Mouse (Mus musculus): ENCODE measurements around the gene Mpp6. TPM values are rescaled to one million over a fixed set of nuclear protein-coding genes. Genes with fewer than 3 reads are reported as not detected.

Gene Mpp6
- total and polyA plus RNA-seq, 3 experiments, result 86.9 to 107 (median 104) TPM

DNA sequence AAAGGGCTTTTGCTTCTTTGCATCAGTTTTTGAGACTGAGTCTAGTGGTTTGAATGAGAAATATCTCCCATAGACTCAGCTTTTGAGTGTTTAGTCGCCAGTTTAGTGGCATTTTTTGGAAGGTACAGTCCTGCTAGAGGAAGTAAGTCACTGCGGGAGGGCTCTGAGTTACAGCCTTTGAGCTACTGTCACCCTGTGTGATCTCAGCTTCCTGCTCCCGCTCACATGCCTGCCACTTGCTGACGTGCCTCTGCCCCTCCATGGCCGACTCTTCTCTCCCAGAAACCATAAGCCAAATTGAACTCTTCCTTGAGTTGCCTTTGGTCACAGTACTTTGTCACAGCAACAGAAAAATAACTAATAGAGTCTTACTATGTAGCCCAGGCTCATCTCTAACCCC lies 112.9 kb downstream of the Mpp6 start:
- no peak overlapping the region for H3K4me3 ChIP-seq (replicated peaks in 1 of 3; ENCODE audit: low read depth in 2 of 3, low read length in 2 of 3, poor library complexity in 1 of 3)
- H3K4me2 ChIP-seq (ENCODE audit: insufficient read depth, low read depth, poor library complexity, severe bottlenecking), result no peak overlapping the region
- no peaks in the 10 kb centered on the region for H3K27me3 ChIP-seq (replicated peaks)
- no peak overlapping the region for H3K27ac ChIP-seq (ENCODE audit: insufficient read depth, low read depth)
- H3K36me3 ChIP-seq (replicated peaks in 1 of 2; ENCODE audit: control insufficient read depth in 1 of 2, insufficient read depth in 1 of 2, low read length in 1 of 2), result no peaks in the 10 kb centered on the region
- H3K9me3 ChIP-seq (replicated peaks; ENCODE audit: low read length), result no peaks in the 10 kb centered on the region
- TF ChIP-seq CHD1 (IDR thresholded peaks at IDR 0.05; ENCODE audit: low read depth, low read length), result no peak
- TF ChIP-seq ZC3H11A (IDR thresholded peaks at IDR 0.05; ENCODE audit: low read depth, low read length), result no peak
- no peak for TF ChIP-seq JUND (conservative IDR thresholded peaks at IDR 0.05; ENCODE audit: low read depth, low read length)
- TF ChIP-seq GABPA (IDR thresholded peaks at IDR 0.05; ENCODE audit: insufficient replicate concordance, low read depth, low read length), result no peak
- TF ChIP-seq TCF12 (IDR thresholded peaks at IDR 0.05; ENCODE audit: low read depth, low read length), result no peak
- TF ChIP-seq MAX (IDR thresholded peaks at IDR 0.05; ENCODE audit: low read length), result no peak
- TF ChIP-seq SIN3A (IDR thresholded peaks at IDR 0.05; ENCODE audit: low read length), result no peak
- TF ChIP-seq ETS1 (conservative IDR thresholded peaks at IDR 0.05; ENCODE audit: low read depth, low read length), result no peak
- no peak for TF ChIP-seq NRF1 (IDR thresholded peaks at IDR 0.05; ENCODE audit: low read depth, low read length)
- TF ChIP-seq IRF4 (IDR thresholded peaks at IDR 0.05; ENCODE audit: low read depth, low read length), result no peak
- TF ChIP-seq ELF1 (IDR thresholded peaks at IDR 0.05; ENCODE audit: low read depth, low read length), result no peak
- no peak for TF ChIP-seq BHLHE40 (IDR thresholded peaks at IDR 0.05; ENCODE audit: low read depth, low read length)
- no peak for TF ChIP-seq JUN (IDR thresholded peaks at IDR 0.05; ENCODE audit: insufficient read depth, low read depth, low read length)
- no peak for TF ChIP-seq MEF2A (IDR thresholded peaks at IDR 0.05; ENCODE audit: borderline replicate concordance, low read depth, low read length)
- no peak for TF ChIP-seq TBP (conservative IDR thresholded peaks at IDR 0.05; ENCODE audit: low read depth, low read length)
- TF ChIP-seq RCOR1 (conservative IDR thresholded peaks at IDR 0.05; ENCODE audit: low read depth, low read length), result no peak
- no peak for TF ChIP-seq ZMIZ1 (IDR thresholded peaks at IDR 0.05; ENCODE audit: low read depth, low read length)
- in situ Hi-C loops (cut with MboI; ENCODE audit: low pct_ligation_motif_present, low pct_unique_long_range_greater_than_20kb, low sequenced_read_pairs), result no loop called here
- no peak for DNase-seq (ENCODE audit: extremely low read depth)
- H3K4me1 ChIP-seq (ENCODE audit: control insufficient read depth in 1 of 2, insufficient read depth in 2 of 2), result no peaks in the 10 kb centered on the region
- H3K79me2 ChIP-seq (replicated peaks; ENCODE audit: control insufficient read depth, extremely low read depth, insufficient read depth, poor library complexity, severe bottlenecking), result no peaks in the 10 kb centered on the region
- dilution Hi-C loops (cut with MboI; ENCODE audit: extremely low pct_ligation_motif_present, extremely low pct_unique_long_range_greater_than_20kb, low sequenced_read_pairs), result no loop called here
- no peak overlapping the region for H3K9ac ChIP-seq (ENCODE audit: insufficient read depth, low read depth)

DNA sequence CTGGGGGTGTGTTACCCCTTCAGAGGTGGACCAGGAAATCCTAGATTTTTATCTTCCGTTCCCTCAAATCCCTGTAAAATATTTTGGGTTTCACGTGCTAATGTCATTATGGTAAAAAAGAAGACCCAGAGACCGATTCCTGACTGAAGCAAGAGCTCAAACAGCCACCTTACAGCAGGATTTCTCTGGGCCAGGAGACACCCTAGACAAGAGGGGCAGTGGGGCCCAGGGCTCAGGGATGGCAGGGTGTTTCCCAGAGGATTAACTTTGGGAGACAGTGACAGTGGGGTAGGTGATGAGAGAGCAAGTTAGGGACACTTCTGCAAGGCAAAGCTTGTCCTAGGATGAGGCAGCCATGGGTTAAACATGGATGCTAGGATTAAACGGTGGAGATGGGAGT lies 113.6 kb downstream of the Mpp6 start:
- Histone ChIP-seq H3K9me3 (replicated peaks; ENCODE audit: low read length) (no peaks in the 10 kb centered on the region), H3K27ac (ENCODE audit: insufficient read depth, low read depth) (no peak overlapping the region), H3K4me1 (ENCODE audit: control insufficient read depth in 1 of 2, insufficient read depth in 2 of 2) (no peaks in the 10 kb centered on the region), H3K9ac (ENCODE audit: insufficient read depth, low read depth) (no peak overlapping the region), H3K27me3 (replicated peaks) (no peaks in the 10 kb centered on the region), H3K4me2 (ENCODE audit: insufficient read depth, low read depth, poor library complexity, severe bottlenecking) (no peak overlapping the region), H3K36me3 (replicated peaks in 1 of 2; ENCODE audit: control insufficient read depth in 1 of 2, insufficient read depth in 1 of 2, low read length in 1 of 2) (no peaks in the 10 kb centered on the region), H3K4me3 (replicated peaks in 1 of 3; ENCODE audit: low read depth in 2 of 3, low read length in 2 of 3, poor library complexity in 1 of 3) (no peak overlapping the region), H3K79me2 (replicated peaks; ENCODE audit: control insufficient read depth, extremely low read depth, insufficient read depth, poor library complexity, severe bottlenecking) (no peaks in the 10 kb centered on the region)
- in situ Hi-C loops (cut with MboI; ENCODE audit: low pct_ligation_motif_present, low pct_unique_long_range_greater_than_20kb, low sequenced_read_pairs), result no loop called here
- TF ChIP-seq MEF2A (IDR thresholded peaks at IDR 0.05; ENCODE audit: borderline replicate concordance, low read depth, low read length), result no peak
- no peak for TF ChIP-seq JUND (conservative IDR thresholded peaks at IDR 0.05; ENCODE audit: low read depth, low read length)
- TF ChIP-seq POLR2A (IDR thresholded peaks at IDR 0.05; ENCODE audit: low read depth, low read length), result no peak
- no peak for TF ChIP-seq CHD1 (IDR thresholded peaks at IDR 0.05; ENCODE audit: low read depth, low read length)
- no peak for TF ChIP-seq E2F4 (IDR thresholded peaks at IDR 0.05; ENCODE audit: insufficient replicate concordance, low read depth, low read length)
- TF ChIP-seq PAX5 (IDR thresholded peaks at IDR 0.05; ENCODE audit: low read length), result no peak
- no peak for TF ChIP-seq HCFC1 (IDR thresholded peaks at IDR 0.05; ENCODE audit: low read depth, low read length)
- no peak for TF ChIP-seq EP300 (IDR thresholded peaks at IDR 0.05; ENCODE audit: low read length)
- no peak for TF ChIP-seq ETS1 (conservative IDR thresholded peaks at IDR 0.05; ENCODE audit: low read depth, low read length)
- TF ChIP-seq IRF4 (IDR thresholded peaks at IDR 0.05; ENCODE audit: low read depth, low read length), result no peak
- TF ChIP-seq ZNF384 (IDR thresholded peaks at IDR 0.05; ENCODE audit: low read depth, low read length), result no peak
- TF ChIP-seq MYC (IDR thresholded peaks at IDR 0.05; ENCODE audit: low read depth, low read length), result no peak
- TF ChIP-seq KAT2A (IDR thresholded peaks at IDR 0.05; ENCODE audit: insufficient replicate concordance, low read length), result no peak
- TF ChIP-seq BHLHE40 (IDR thresholded peaks at IDR 0.05; ENCODE audit: low read depth, low read length), result no peak
- no peak for TF ChIP-seq TCF12 (IDR thresholded peaks at IDR 0.05; ENCODE audit: low read depth, low read length)
- no peak for TF ChIP-seq ELF1 (IDR thresholded peaks at IDR 0.05; ENCODE audit: low read depth, low read length)
- no peak for TF ChIP-seq USF1 (IDR thresholded peaks at IDR 0.05; ENCODE audit: low read depth, low read length)
- no peak for DNase-seq (ENCODE audit: extremely low read depth)
- dilution Hi-C loops (cut with MboI; ENCODE audit: extremely low pct_ligation_motif_present, extremely low pct_unique_long_range_greater_than_20kb, low sequenced_read_pairs), result no loop called here

Measured in CH12.LX (cell line).